Mouse (Mus musculus): ENCODE measurements at regions not wholly inside any gene's neighbourhood (a gene's known extent, or its start where the extent isn't known, plus 50 kb on each side); places are given as distances from the start of the nearest gene placed in this dataset.

DNA sequence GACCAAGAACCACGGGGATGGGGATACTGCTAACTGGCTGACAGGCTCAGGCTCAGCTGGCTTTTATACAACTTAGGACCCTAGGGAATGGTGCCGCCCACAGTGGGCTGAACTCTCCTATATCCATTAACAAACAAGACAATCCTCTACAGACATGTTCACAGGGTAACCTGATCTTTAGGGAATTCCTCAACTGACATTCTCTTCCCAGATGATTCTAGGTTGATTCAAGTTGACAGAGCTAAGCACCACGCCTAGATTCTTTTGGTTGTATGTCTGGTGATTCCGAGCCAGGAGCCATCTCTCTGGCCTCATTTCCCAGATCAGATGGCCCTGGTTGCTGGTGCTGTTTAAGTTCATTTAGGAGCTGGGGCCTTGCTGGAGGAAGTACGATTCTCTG is 253.9 kb upstream of the Sulf2 start:
- no peak for DNase-seq (ENCODE audit: low spot score in 2 of 2)

DNA sequence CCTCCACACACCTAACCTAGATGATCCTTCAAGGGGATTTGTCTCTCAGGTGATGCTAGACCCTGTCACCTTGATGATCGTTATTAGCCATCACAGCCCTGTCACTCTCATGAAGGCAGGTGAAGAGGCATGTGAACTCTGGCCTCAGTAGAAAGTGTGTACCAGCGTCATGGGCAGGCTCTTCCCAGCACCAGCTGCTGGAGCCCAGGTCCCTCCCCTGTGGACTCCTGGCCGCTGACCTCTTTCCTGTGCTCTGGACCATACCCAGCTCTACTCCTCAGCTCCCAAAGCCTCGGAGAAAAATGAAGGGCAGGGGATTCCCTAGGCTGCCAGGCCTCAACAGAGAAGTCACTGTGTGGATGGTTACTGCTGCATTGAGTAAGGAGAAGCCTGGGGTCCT is 253.3 kb upstream of the Sulf2 start:
- DNase-seq (ENCODE audit: low spot score in 2 of 2): no peak

- DNase-seq (ENCODE audit: low spot score in 2 of 2): no peak
Measured at GRCm38 (mm10) chr2:166408009-166408408, 252.5 kb upstream of the Sulf2 start.

GRCm38 (mm10) chr2:166406826-166407225 is 251.4 kb upstream of the Sulf2 start:
- DNase-seq (ENCODE audit: low spot score in 2 of 2): no peak

- no peak for DNase-seq (ENCODE audit: low spot score in 2 of 2)
Measured at GRCm38 (mm10) chr2:166403319-166403718, 247.9 kb upstream of the Sulf2 start.

- DNase-seq (ENCODE audit: low spot score in 2 of 2): no peak
Measured at GRCm38 (mm10) chr2:166401860-166402259, 246.4 kb upstream of the Sulf2 start.

DNA sequence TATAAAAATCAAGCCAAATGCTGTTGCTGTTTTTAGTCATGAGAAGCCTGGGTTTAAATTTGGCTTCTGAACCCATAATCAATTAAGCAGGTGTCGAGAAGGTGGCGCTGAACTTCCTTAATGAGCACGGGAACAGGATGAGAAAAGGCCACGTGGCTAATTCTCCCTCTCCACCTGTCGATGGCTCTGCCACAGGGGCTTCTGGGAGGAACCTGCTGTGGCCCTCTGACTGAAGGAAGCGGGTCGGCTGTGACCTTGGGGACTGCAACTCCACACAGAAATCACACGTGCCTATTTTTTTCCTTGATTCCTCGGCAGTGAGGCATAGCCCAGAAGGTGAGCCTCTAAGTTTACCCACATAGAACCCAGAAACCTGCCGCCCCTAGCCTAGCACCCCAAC is 244.8 kb upstream of the Sulf2 start:
- DNase-seq (ENCODE audit: low spot score in 2 of 2): no peak

- DNase-seq (ENCODE audit: low spot score in 2 of 2): no peak
Measured at GRCm38 (mm10) chr2:166399140-166399830, 243.8 kb upstream of the Sulf2 start.

DNA sequence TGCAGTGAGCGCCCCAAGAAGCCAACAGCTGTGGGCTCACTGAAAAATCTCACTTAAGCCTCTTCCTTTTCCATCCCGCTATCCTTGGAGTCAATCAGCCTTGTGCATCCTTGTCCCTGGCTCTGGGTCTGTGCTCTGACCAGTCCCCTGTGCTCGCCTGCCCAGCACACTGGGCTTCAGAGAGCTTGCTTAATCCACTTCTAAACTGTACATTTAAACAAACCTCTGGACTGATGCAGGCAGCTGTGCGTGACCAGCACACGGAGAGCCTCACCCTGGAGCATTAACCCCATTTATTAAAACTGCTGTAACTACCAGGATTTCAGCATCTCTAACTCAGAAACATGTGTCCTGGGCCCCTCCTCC is 243.3 kb upstream of the Sulf2 start:
- DNase-seq (ENCODE audit: low spot score in 2 of 2): no peak

GRCm38 (mm10) chr2:166398156-166398555 is 242.7 kb upstream of the Sulf2 start:
- no peak for DNase-seq (ENCODE audit: low spot score in 2 of 2)

DNA sequence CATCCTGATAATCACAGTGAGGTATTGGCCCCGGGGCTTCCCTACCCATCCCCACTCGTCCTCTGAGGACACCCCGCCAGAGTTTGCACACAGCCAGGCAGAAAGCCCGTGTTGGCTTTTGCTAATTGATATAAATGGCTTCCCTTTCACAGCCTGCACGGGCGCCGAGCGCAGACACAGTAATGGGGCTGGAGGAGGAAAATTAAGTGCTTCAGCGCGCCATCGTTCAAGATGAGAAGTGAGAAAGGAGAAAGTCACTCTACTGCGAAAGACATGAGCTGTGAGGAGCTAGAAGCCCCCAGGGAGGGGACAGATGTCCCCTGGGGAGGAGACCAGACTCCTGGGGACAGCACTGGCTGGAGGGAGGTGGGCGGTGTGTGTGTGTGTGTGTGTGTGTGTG is 239.2 kb upstream of the Sulf2 start:
- DNase-seq (ENCODE audit: low spot score in 2 of 2): no peak

- DNase-seq (ENCODE audit: low spot score in 2 of 2): no peak
Measured at GRCm38 (mm10) chr2:166391176-166391575, 235.7 kb upstream of the Sulf2 start.

DNA sequence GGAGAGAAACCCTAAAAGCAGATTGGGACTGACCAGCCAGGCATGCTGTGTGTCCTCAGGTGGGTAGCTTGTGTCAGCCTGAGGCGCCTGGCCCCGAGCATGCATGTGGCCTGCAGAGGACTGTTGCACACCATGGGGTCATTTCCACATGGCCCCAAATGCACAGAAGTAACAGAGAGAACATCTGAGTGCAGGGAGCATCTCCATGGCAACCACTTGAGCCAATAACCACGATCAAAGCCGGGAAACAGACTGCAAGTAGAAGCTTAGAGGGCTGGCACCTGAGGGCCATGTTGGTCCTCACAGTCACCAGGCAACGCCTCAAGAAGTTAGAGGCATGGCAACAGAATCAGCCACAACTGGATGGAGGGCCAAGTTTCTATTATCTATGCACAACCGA is 232.6 kb upstream of the Sulf2 start:
- no peak for DNase-seq (ENCODE audit: low spot score in 2 of 2)

DNA sequence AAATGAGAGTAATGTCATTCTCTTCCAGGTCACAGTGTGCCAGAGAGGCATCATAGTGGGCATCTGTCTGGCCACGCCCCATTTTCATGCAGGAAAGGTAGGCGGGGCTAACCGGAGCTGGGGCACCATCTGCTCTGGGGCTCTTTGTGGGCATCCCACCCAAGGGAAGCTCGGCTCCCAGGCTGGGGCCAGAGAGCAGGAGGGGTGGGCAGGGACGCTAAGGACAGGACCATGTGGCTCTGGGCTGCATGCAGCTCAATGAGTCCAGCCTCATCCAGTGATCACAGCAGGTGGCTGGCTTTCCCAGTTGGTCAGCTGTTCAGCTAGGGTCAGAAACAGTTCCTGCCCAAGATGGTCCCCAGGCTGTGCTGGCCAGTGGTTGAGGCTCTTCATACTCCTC is 231.4 kb upstream of the Sulf2 start:
- no peak for DNase-seq (ENCODE audit: low spot score in 2 of 2)

- DNase-seq (ENCODE audit: low spot score in 2 of 2): no peak
Measured at GRCm38 (mm10) chr2:166384583-166384982, 229.1 kb upstream of the Sulf2 start.

DNA sequence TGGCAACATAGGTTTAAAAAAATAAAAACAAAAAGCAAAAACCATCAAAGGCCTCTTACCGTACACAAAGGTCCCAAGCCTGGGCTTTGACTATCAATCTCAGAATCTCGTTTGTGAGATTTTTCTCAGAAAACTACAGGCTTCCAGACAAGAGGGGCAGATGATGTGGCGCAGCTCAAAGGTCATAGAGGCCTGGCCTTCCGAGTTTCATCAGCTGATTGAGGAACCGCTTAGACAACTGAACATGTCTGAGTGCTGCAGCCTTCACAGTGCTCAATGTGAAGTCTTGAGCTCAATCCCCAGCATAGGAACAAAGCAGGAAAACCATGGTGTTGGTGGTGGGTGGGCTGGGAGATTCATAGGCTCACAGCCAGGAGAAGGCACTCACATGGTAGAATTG is 227.9 kb upstream of the Sulf2 start:
- no peak for DNase-seq (ENCODE audit: low spot score in 2 of 2)

GRCm38 (mm10) chr2:166382180-166382579 is 226.7 kb upstream of the Sulf2 start:
- DNase-seq (ENCODE audit: low spot score in 2 of 2): no peak

DNA sequence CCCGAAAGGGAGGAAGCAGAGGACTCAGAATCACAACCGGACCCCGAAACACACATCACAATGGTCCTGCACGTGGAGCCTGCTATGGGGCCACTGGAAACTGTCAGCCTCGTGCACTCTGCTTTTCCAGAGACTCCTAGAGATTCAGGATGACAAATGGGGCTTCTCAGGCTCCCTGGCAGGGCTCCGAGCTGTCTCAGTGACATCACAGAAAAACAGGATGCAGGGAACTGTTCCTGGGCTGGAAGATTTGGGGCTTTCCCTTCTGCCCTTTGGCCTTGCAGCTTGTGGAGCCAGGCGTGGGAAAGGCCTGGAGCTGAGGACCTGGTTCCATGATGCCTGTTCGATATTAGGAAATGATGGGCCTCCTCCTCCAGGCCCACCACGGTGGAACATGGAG is 225.4 kb upstream of the Sulf2 start:
- no peak for DNase-seq (ENCODE audit: low spot score in 2 of 2)

DNA sequence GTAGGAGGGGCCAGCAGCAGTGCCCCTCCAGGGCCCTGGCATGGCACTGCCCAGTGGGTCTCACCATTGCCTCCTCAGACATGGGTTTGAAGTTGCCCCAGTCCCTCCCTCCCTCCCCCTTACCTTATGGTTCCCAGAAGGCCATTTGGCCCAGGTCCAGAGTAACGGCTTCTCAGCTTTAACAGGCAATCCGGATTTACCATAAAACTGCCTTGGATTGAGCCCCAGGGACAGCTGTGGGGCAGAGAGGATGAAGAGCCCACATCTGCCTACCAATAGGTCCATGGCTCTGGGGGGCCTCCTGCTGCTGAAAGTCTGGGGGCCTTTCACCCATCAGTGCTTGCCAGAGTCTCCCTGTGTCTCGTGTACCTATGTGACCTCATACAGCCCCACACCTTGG is 222.9 kb upstream of the Sulf2 start:
- no peak for DNase-seq (ENCODE audit: low spot score in 2 of 2)

- peak in 1 of 2 experiments; percentile 34 for DNase-seq (ENCODE audit: low spot score in 2 of 2)
Measured at GRCm38 (mm10) chr2:166377329-166377728, 221.9 kb upstream of the Sulf2 start.

- no peak for DNase-seq (ENCODE audit: low spot score in 2 of 2)
Measured at GRCm38 (mm10) chr2:166375639-166376038, 220.2 kb upstream of the Sulf2 start.

DNA sequence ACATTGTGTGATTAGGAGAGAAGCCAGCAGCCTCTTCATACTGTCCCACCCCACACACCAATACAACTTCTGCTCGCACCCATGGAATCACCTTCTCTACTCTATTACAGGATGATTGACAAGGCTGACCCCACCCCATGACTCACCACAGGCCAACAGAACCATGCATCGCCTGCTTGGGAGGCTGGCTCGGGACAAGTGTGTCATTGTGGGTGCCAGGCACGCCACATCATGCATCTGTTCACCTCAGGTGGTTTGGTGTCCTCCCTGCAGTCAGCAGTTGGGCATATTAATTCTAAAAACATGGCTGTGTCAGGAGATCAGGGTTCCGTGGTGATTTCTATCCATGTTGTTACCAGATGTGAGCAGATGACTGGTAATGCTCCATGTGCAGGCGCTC is 215.3 kb upstream of the Sulf2 start:
- DNase-seq (ENCODE audit: low spot score in 2 of 2): no peak

- no peak for DNase-seq (ENCODE audit: low spot score in 2 of 2)
Measured at GRCm38 (mm10) chr2:166361645-166362044, 206.2 kb upstream of the Sulf2 start.

DNA sequence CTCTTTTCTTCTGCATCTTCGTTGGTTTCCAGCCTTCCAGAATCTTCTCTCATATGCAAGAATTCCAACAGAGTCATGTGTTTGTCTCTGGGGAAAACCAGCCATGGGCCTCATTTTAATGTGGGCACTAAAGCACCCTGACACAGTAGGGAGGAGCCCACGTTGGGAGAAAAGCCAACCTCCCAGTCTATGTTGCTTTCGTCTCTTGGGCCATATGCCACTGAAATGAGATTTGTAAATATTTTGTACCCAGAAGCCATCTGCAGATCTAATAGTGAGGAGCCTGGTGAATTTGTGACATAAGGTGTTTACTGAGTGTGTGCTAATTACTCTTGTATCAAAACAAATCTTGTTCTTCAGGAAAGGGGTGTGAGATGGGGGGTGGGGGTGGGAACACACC is 205.3 kb upstream of the Sulf2 start:
- no peak for DNase-seq (ENCODE audit: low spot score in 2 of 2)

Measured in gastrocnemius, postnatal 4 days (tissue).